Mouse (Mus musculus): Measurements from ENCODE around the gene Atp6v1g1. TPM values are rescaled to one million over a fixed set of nuclear protein-coding genes. Genes with fewer than 3 reads are reported as not detected.
A peak's percentile ranks its signal among the peaks of the same experiment; 100 is the strongest.

Gene Atp6v1g1
- polyA plus RNA-seq, 2 experiments, result 138 to 289 TPM

DNA sequence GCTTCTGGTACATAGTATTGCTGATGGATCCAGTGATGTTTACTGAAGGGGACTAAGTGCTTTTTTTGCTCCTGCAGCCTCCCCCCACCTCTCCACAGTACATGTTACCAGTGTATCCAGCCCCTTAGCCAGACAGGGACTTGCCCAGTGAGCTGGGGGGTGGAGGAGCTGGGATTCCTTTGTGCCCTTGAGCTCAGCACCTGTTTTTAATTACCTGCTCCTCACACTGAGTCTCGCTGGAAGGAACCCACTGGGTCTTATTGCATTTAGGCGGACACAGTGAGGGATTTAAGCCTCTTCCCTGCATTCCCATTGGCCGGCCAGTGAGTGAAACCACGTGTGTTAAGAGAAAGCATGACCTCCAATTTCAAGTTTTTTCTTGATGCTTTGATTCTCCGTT, 38.0 kb downstream of the Atp6v1g1 start:
- no peaks in the 10 kb centered on the region for H3K9me3 ChIP-seq (ENCODE audit: control insufficient read depth, low read length)
- peak overlapping the region; percentile 58; the same call in 1 of the 2 replicates for H3K27ac ChIP-seq (replicated peaks; ENCODE audit: low read depth, low read length)
- H3K4me3 ChIP-seq (replicated peaks; ENCODE audit: low read length), result no peak overlapping the region
- DNase-seq (ENCODE audit: low spot score) (peak; percentile 55), ATAC-seq (ENCODE audit: low FRiP score, low read depth) (peak; percentile 71)
- H3K9ac ChIP-seq (ENCODE audit: low read depth, low read length, severe bottlenecking), result no peak overlapping the region
- peaks cover 4% of the 10 kb centered on the region; the same call in 1 of the 2 replicates for H3K36me3 ChIP-seq (ENCODE audit: control insufficient read depth, insufficient read depth, low read length)
- no peak for TF ChIP-seq POLR2A (IDR thresholded peaks at IDR 0.05; ENCODE audit: borderline replicate concordance, extremely low read depth, insufficient read depth, insufficient read length)
- 10% methylated on average over 5 of the region's 5 CpGs for WGBS
- peaks cover 8% of the 10 kb centered on the region; the same call in 1 of the 2 replicates for H3K4me1 ChIP-seq (ENCODE audit: control insufficient read depth, insufficient read depth, low read length)
- no peaks in the 10 kb centered on the region for H3K27me3 ChIP-seq (ENCODE audit: control insufficient read depth, insufficient read depth, low read length)
- no peak overlapping the region for H3K4me2 ChIP-seq (replicated peaks; ENCODE audit: low read depth, low read length, severe bottlenecking)

DNA sequence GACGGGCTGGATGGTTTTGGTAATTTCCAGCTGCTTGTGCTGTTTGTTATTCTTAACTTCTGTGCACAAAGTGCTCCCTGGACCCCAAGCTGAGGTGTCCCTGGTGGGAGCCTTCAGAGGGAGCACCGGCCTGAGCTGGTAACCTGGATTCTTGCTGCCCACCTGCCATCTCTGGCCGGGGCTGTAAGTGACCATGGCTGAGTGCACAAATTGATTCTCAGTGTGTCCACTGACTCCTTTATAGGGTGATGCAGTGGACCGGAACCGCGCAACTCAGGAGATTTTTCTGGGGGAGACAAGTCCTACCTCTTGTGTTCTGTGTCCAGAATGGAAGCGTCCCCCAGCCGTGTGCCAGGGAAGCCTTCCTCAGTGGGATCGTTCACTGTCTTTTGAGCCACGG, 40.6 kb downstream of the Atp6v1g1 start:
- Histone ChIP-seq H3K27ac (replicated peaks; ENCODE audit: low read depth, low read length) (no peak overlapping the region), H3K9ac (ENCODE audit: low read depth, low read length, severe bottlenecking) (no peak overlapping the region), H3K4me2 (replicated peaks; ENCODE audit: low read depth, low read length, severe bottlenecking) (no peak overlapping the region), H3K27me3 (ENCODE audit: control insufficient read depth, insufficient read depth, low read length) (no peaks in the 10 kb centered on the region), H3K9me3 (ENCODE audit: control insufficient read depth, low read length) (no peaks in the 10 kb centered on the region), H3K4me1 (ENCODE audit: control insufficient read depth, insufficient read depth, low read length) (peaks cover 8% of the 10 kb centered on the region; the same call in 1 of the 2 replicates), H3K4me3 (replicated peaks; ENCODE audit: low read length) (no peak overlapping the region), H3K36me3 (ENCODE audit: control insufficient read depth, insufficient read depth, low read length) (no peaks in the 10 kb centered on the region)
- ATAC-seq (ENCODE audit: low FRiP score, low read depth) (no peak), DNase-seq (ENCODE audit: low spot score) (no peak)
- TF ChIP-seq POLR2A (IDR thresholded peaks at IDR 0.05; ENCODE audit: borderline replicate concordance, extremely low read depth, insufficient read depth, insufficient read length), result no peak
- WGBS, result 88% methylated on average over 10 of the region's 10 CpGs

GRCm38 (mm10) chr4:63586240-63586639, 41.7 kb downstream of the Atp6v1g1 start:
- H3K4me3 ChIP-seq (replicated peaks; ENCODE audit: low read length), result no peak overlapping the region
- H3K9me3 ChIP-seq (ENCODE audit: control insufficient read depth, low read length), result no peaks in the 10 kb centered on the region
- DNase-seq (ENCODE audit: low spot score) (no peak), ATAC-seq (ENCODE audit: low FRiP score, low read depth) (no peak)
- H3K27ac ChIP-seq (replicated peaks; ENCODE audit: low read depth, low read length), result no peak overlapping the region
- H3K9ac ChIP-seq (ENCODE audit: low read depth, low read length, severe bottlenecking), result no peak overlapping the region
- H3K4me1 ChIP-seq (ENCODE audit: control insufficient read depth, insufficient read depth, low read length), result peaks cover 8% of the 10 kb centered on the region; the same call in 1 of the 2 replicates
- 82% methylated on average over 2 of the region's 2 CpGs for whole genome bisulfite sequencing
- no peaks in the 10 kb centered on the region for H3K36me3 ChIP-seq (ENCODE audit: control insufficient read depth, insufficient read depth, low read length)
- H3K4me2 ChIP-seq (replicated peaks; ENCODE audit: low read depth, low read length, severe bottlenecking), result no peak overlapping the region
- no peak for TF ChIP-seq POLR2A (IDR thresholded peaks at IDR 0.05; ENCODE audit: borderline replicate concordance, extremely low read depth, insufficient read depth, insufficient read length)
- H3K27me3 ChIP-seq (ENCODE audit: control insufficient read depth, insufficient read depth, low read length), result no peaks in the 10 kb centered on the region

- ATAC-seq (ENCODE audit: low FRiP score, low read depth) (no peak), DNase-seq (ENCODE audit: low spot score) (no peak)
- no peak overlapping the region for H3K9ac ChIP-seq (ENCODE audit: low read depth, low read length, severe bottlenecking)
- no peak for TF ChIP-seq POLR2A (IDR thresholded peaks at IDR 0.05; ENCODE audit: borderline replicate concordance, extremely low read depth, insufficient read depth, insufficient read length)
- no peak overlapping the region for H3K4me2 ChIP-seq (replicated peaks; ENCODE audit: low read depth, low read length, severe bottlenecking)
- H3K9me3 ChIP-seq (ENCODE audit: control insufficient read depth, low read length), result no peaks in the 10 kb centered on the region
- no peaks in the 10 kb centered on the region for H3K36me3 ChIP-seq (ENCODE audit: control insufficient read depth, insufficient read depth, low read length)
- H3K27me3 ChIP-seq (ENCODE audit: control insufficient read depth, insufficient read depth, low read length), result no peaks in the 10 kb centered on the region
- WGBS, result 82% methylated on average over 7 of the region's 7 CpGs
- H3K4me1 ChIP-seq (ENCODE audit: control insufficient read depth, insufficient read depth, low read length), result no peaks in the 10 kb centered on the region
- no peak overlapping the region for H3K27ac ChIP-seq (replicated peaks; ENCODE audit: low read depth, low read length)
- no peak overlapping the region for H3K4me3 ChIP-seq (replicated peaks; ENCODE audit: low read length)
Measured at GRCm38 (mm10) chr4:63589987-63590386, 45.4 kb downstream of the Atp6v1g1 start.

DNA sequence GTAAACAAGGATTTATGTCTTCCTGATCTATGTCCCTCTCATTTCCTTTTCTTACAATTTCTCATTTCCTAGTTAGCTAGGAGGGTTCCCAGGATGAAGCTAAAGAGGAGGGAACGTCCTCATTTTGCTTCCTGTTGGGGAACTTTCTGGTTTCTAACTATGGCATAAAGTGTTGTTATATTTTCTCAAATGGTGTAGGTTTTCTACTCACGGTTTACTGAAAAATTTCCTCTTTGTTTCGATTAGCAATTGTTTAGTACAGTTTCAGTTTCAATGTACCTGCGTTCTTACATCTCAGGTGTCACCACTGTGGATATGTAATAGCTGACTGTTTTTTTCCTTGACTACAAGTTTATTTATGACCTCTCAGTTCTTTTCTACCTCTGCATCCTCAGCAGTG, 46.0 kb downstream of the Atp6v1g1 start:
- Histone ChIP-seq H3K9me3 (ENCODE audit: control insufficient read depth, low read length) (no peaks in the 10 kb centered on the region), H3K4me1 (ENCODE audit: control insufficient read depth, insufficient read depth, low read length) (no peaks in the 10 kb centered on the region), H3K4me2 (replicated peaks; ENCODE audit: low read depth, low read length, severe bottlenecking) (no peak overlapping the region), H3K4me3 (replicated peaks; ENCODE audit: low read length) (no peak overlapping the region), H3K36me3 (ENCODE audit: control insufficient read depth, insufficient read depth, low read length) (no peaks in the 10 kb centered on the region), H3K27ac (replicated peaks; ENCODE audit: low read depth, low read length) (no peak overlapping the region), H3K27me3 (ENCODE audit: control insufficient read depth, insufficient read depth, low read length) (no peaks in the 10 kb centered on the region), H3K9ac (ENCODE audit: low read depth, low read length, severe bottlenecking) (no peak overlapping the region)
- ATAC-seq (ENCODE audit: low FRiP score, low read depth) (no peak), DNase-seq (ENCODE audit: low spot score) (no peak)
- TF ChIP-seq POLR2A (IDR thresholded peaks at IDR 0.05; ENCODE audit: borderline replicate concordance, extremely low read depth, insufficient read depth, insufficient read length), result no peak
- 79% methylated on average over 4 of the region's 4 CpGs for WGBS

All from limb, embryonic 14.5 days (tissue).